ENCODE assay signal across 29 mouse cellular contexts in genomic region chr17:79310465-79310864, GRCm38 (mm10).
"Had no signal": no experiment of that assay in that cellular context is flagged by ENCODE, and none has a peak within 500 bp of the region (broad histone marks: within the 10 kb centered on the region; RNA-seq: fewer than 3 reads in every experiment).

No protein-coding gene starts in this region.

- H3K4me3 ChIP-seq: limb, embryonic 10.5 days; limb, embryonic 12.5 days; limb, embryonic 13.5 days; limb, embryonic 15.5 days; liver, embryonic 12.5 days; liver, embryonic 13.5 days; liver, embryonic 15.5 days; lung, embryonic 15.5 days; megakaryocyte, embryonic 14.5 days; midbrain, embryonic 10.5 days; midbrain, embryonic 12.5 days; midbrain, embryonic 13.5 days; midbrain, embryonic 15.5 days; myocyte had no signal

- H3K27me3 ChIP-seq: limb, embryonic 12.5 days; limb, embryonic 13.5 days; limb, embryonic 15.5 days; liver, embryonic 12.5 days; liver, embryonic 13.5 days; liver, embryonic 15.5 days; lung, embryonic 15.5 days; megakaryocyte, embryonic 14.5 days; midbrain, embryonic 12.5 days; midbrain, embryonic 13.5 days; midbrain, embryonic 15.5 days had no signal

- DNase-seq: left cerebral cortex, postnatal 4 days; liver; liver, embryonic 13.5 days; liver, postnatal 0 days; lung, adult 18-20 months; lung, adult 2 months; lung, embryonic 14.5 days; lung, postnatal 10 days; lung, postnatal 14 days; lung, postnatal 36 days; lung, postnatal 4 days; midbrain, embryonic 14.5 days had no signal

- H3K4me1 ChIP-seq: limb, embryonic 10.5 days; limb, embryonic 12.5 days; limb, embryonic 13.5 days; limb, embryonic 15.5 days; liver, embryonic 12.5 days; liver, embryonic 13.5 days; liver, embryonic 15.5 days; midbrain, embryonic 10.5 days; midbrain, embryonic 12.5 days; midbrain, embryonic 13.5 days; midbrain, embryonic 15.5 days had no signal

- H3K9ac ChIP-seq: limb, embryonic 12.5 days; limb, embryonic 13.5 days; limb, embryonic 15.5 days; liver, embryonic 12.5 days; liver, embryonic 13.5 days; liver, embryonic 14.5 days; liver, embryonic 15.5 days; liver, postnatal 0 days; lung, embryonic 14.5 days; lung, embryonic 15.5 days; midbrain, embryonic 12.5 days; midbrain, embryonic 13.5 days; midbrain, embryonic 15.5 days had no signal

- H3K9me3 ChIP-seq: limb, embryonic 10.5 days; limb, embryonic 12.5 days; limb, embryonic 13.5 days; limb, embryonic 15.5 days; liver, embryonic 12.5 days; liver, embryonic 13.5 days; liver, embryonic 15.5 days; lung, embryonic 15.5 days; midbrain, embryonic 10.5 days; midbrain, embryonic 12.5 days; midbrain, embryonic 13.5 days; midbrain, embryonic 15.5 days had no signal

- H3K4me2 ChIP-seq: limb, embryonic 12.5 days; limb, embryonic 13.5 days; limb, embryonic 15.5 days; liver, embryonic 11.5 days; liver, embryonic 12.5 days; liver, embryonic 13.5 days; liver, embryonic 15.5 days; lung, embryonic 14.5 days; lung, embryonic 15.5 days; midbrain, embryonic 11.5 days; midbrain, embryonic 12.5 days; midbrain, embryonic 13.5 days; midbrain, embryonic 15.5 days had no signal

- H3K27ac ChIP-seq: limb, embryonic 10.5 days; limb, embryonic 12.5 days; limb, embryonic 13.5 days; limb, embryonic 15.5 days; liver, embryonic 12.5 days; liver, embryonic 13.5 days; liver, embryonic 14.5 days; liver, embryonic 15.5 days; lung, embryonic 15.5 days; macrophage; midbrain, embryonic 10.5 days; midbrain, embryonic 12.5 days; midbrain, embryonic 13.5 days; midbrain, embryonic 15.5 days had no signal

- H3K36me3 ChIP-seq: limb, embryonic 10.5 days; limb, embryonic 12.5 days; limb, embryonic 13.5 days; limb, embryonic 15.5 days; liver, embryonic 12.5 days; liver, embryonic 13.5 days; liver, embryonic 15.5 days; lung, embryonic 15.5 days; midbrain, embryonic 10.5 days; midbrain, embryonic 12.5 days; midbrain, embryonic 13.5 days; midbrain, embryonic 15.5 days had no signal
